Comparison of ENCODE assay signal across 11 mouse cellular contexts in genomic region chr9:75303701-75304261, GRCm38 (mm10). TPM values are rescaled to one million over a fixed set of nuclear protein-coding genes. Genes with fewer than 3 reads are reported as not detected.
A peak's percentile ranks its signal among the peaks of the same experiment; 100 is the strongest.
DNase-seq lines count a peak whose midpoint lies in the region; ATAC-seq and TF ChIP-seq lines count a peak whose summit lies in the region.
"Had no signal": no experiment of that assay in that cellular context is flagged by ENCODE, and none has a peak within 500 bp of the region (broad histone marks: within the 10 kb centered on the region; RNA-seq: fewer than 3 reads in every experiment).

No protein-coding gene starts in this region.

- peak; percentile 26 for DNase-seq in embryo, embryonic 10.5 days (ENCODE audit: low spot score)
- DNase-seq in embryo, embryonic 9.5 days (ENCODE audit: extremely low spot score), result no peak
- DNase-seq in A20 (ENCODE audit: low read depth, low spot score), result peak; percentile 68
- no peak for DNase-seq in liver, embryonic 13.5 days
- no peak for DNase-seq in spleen, postnatal 14 days (ENCODE audit: low spot score in 2 of 2)
- DNase-seq in spleen, adult 18-20 months, result no peak
- DNase-seq: right cerebral cortex, postnatal 14 days had no signal

- H3K27ac ChIP-seq in embryonic facial prominence, embryonic 13.5 days, result no peak overlapping the region
- no peak overlapping the region for H3K27ac ChIP-seq in liver, embryonic 13.5 days
- H3K27ac ChIP-seq in intestine, postnatal 0 days (ENCODE audit: low read depth, low read length), result no peak overlapping the region

- 33% methylated on average over 16 of the region's 16 CpGs for WGBS in embryonic facial prominence, embryonic 13.5 days
- 26% methylated on average over 16 of the region's 16 CpGs for WGBS in liver, embryonic 13.5 days (ENCODE audit: insufficient replicate concordance)
- 47% methylated on average over 16 of the region's 16 CpGs for WGBS in intestine, postnatal 0 days

- no peak for ATAC-seq in embryonic facial prominence, embryonic 13.5 days (ENCODE audit: insufficient number of reproducible peaks, insufficient read depth, low FRiP score, low TSS enrichment, low read depth)
- no peak for ATAC-seq in liver, embryonic 13.5 days (ENCODE audit: low read depth)
- ATAC-seq in intestine, postnatal 0 days, result no peak

- H3K27me3 ChIP-seq in embryonic facial prominence, embryonic 13.5 days, result no peaks in the 10 kb centered on the region
- H3K27me3 ChIP-seq in liver, embryonic 13.5 days, result no peaks in the 10 kb centered on the region
- no peaks in the 10 kb centered on the region for H3K27me3 ChIP-seq in intestine, postnatal 0 days (replicated peaks; ENCODE audit: control insufficient read depth, insufficient read depth, low read length)

- H3K4me1 ChIP-seq in embryonic facial prominence, embryonic 13.5 days, result no peaks in the 10 kb centered on the region
- peaks cover 6% of the 10 kb centered on the region; the same call in 1 of the 2 replicates for H3K4me1 ChIP-seq in liver, embryonic 13.5 days (replicated peaks)
- H3K4me1 ChIP-seq in intestine, postnatal 0 days (replicated peaks; ENCODE audit: control insufficient read depth, insufficient read depth, low read length), result no peaks in the 10 kb centered on the region

- peak overlapping the region; percentile 36 for H3K4me2 ChIP-seq in embryonic facial prominence, embryonic 13.5 days
- H3K4me2 ChIP-seq in liver, embryonic 13.5 days, result peak overlapping the region; percentile 36; the same call in 1 of the 2 replicates
- H3K4me2 ChIP-seq in intestine, postnatal 0 days (replicated peaks; ENCODE audit: low read depth), result no peak overlapping the region

- H3K36me3 ChIP-seq in embryonic facial prominence, embryonic 13.5 days, result no peaks in the 10 kb centered on the region
- H3K36me3 ChIP-seq in liver, embryonic 13.5 days, result no peaks in the 10 kb centered on the region
- no peaks in the 10 kb centered on the region for H3K36me3 ChIP-seq in intestine, postnatal 0 days (ENCODE audit: control insufficient read depth, insufficient read depth)

- no peak overlapping the region for H3K4me3 ChIP-seq in embryonic facial prominence, embryonic 13.5 days
- H3K4me3 ChIP-seq in liver, embryonic 13.5 days (replicated peaks), result peak overlapping the region; percentile 13; the same call in 1 of the 2 replicates
- H3K4me3 ChIP-seq in intestine, postnatal 0 days (ENCODE audit: low read depth, low read length), result no peak overlapping the region

- no peak for TF ChIP-seq CTCF in intestine, postnatal 0 days (IDR thresholded peaks at IDR 0.05; ENCODE audit: low read depth)

- no peak overlapping the region for H3K9ac ChIP-seq in embryonic facial prominence, embryonic 13.5 days
- H3K9ac ChIP-seq in liver, embryonic 13.5 days, result no peak overlapping the region
- no peak overlapping the region for H3K9ac ChIP-seq in intestine, postnatal 0 days (ENCODE audit: low read depth, low read length)

- no peaks in the 10 kb centered on the region for H3K9me3 ChIP-seq in embryonic facial prominence, embryonic 13.5 days
- no peaks in the 10 kb centered on the region for H3K9me3 ChIP-seq in liver, embryonic 13.5 days (replicated peaks)
- H3K9me3 ChIP-seq in intestine, postnatal 0 days (ENCODE audit: control insufficient read depth), result no peaks in the 10 kb centered on the region

RNA-seq across cellular contexts. Expression of gene Gnb5, which starts 2.3 kb away (rescaled TPM):
- 32.3 and 33.4 TPM in 2 replicates for polyA plus RNA-seq in embryonic facial prominence, embryonic 13.5 days (2015; fragmentation: Nextera tagmentation; extraction: Ambion mirVana)
- polyA plus RNA-seq in liver, embryonic 13.5 days (2015; fragmentation: Nextera tagmentation; extraction: Ambion mirVana), result 1.8 and 2.2 TPM in 2 replicates
- 11.2 and 11.3 TPM in 2 replicates for polyA plus RNA-seq in intestine, postnatal 0 days (2015; fragmentation: Nextera tagmentation; extraction: Ambion mirVana)

RNA-seq across cellular contexts. Expression of gene Bcl2l10, which starts 43.8 kb away (rescaled TPM):
- not detected in 2 replicates for polyA plus RNA-seq in embryonic facial prominence, embryonic 13.5 days (2015; fragmentation: Nextera tagmentation; extraction: Ambion mirVana)
- not detected in 2 replicates for polyA plus RNA-seq in liver, embryonic 13.5 days (2015; fragmentation: Nextera tagmentation; extraction: Ambion mirVana)
- polyA plus RNA-seq in intestine, postnatal 0 days (2015; fragmentation: Nextera tagmentation; extraction: Ambion mirVana), result not detected in 2 replicates
- polyA plus RNA-seq: C2C12; liver, adult 2 months had no signal

Comparison
In these comparisons a context has a peak if more than half of its experiments do, and no peak if none do; other contexts are left out.
1. DNase-seq: peak in embryo, embryonic 10.5 days (single experiment) and A20 (single experiment); none in embryo, embryonic 9.5 days (single experiment), liver, embryonic 13.5 days (single experiment), spleen, postnatal 14 days (0 of 2) and spleen, adult 18-20 months (0 of 2).